Mouse (Mus musculus) E14TG2a.4 (cell line): ENCODE data around the gene Coro2b.

ENCODE experiments used
- H3K27me3 ChIP-seq: 2 replicates; pipeline ENCODE4 v1.6.1; 2014; ENCODE audit warnings: low read length, control low read depth; ENCODE audit not compliant: insufficient read depth
- H3K36me3 ChIP-seq: 2 replicates; pipeline ENCODE4 v1.6.1; 2014; ENCODE audit warnings: low read length, control low read depth; ENCODE audit not compliant: insufficient read depth
- H3K4me1 ChIP-seq: replicated peaks from 2 replicates; pipeline ENCODE4 v1.6.1; 2014; ENCODE audit warnings: low read depth, low read length, control low read depth
- H3K4me3 ChIP-seq: replicated peaks from 2 replicates; pipeline ENCODE4 v1.5.1; 2014; ENCODE audit warnings: mild to moderate bottlenecking, low read length
- H3K9me3 ChIP-seq: 2 replicates; pipeline ENCODE4 v1.6.1; 2014; ENCODE audit warnings: low read length, control low read depth
- CTCF ChIP-seq: conservative IDR thresholded peaks from 2 replicates; pipeline ENCODE4 v1.5.1; 2014; ENCODE audit warnings: low read length
- NANOG ChIP-seq: IDR thresholded peaks from 2 replicates; pipeline ENCODE4 v1.6.1; 2014; ENCODE audit warnings: borderline replicate concordance, low read length, mixed read lengths
- POU5F1 ChIP-seq: IDR thresholded peaks from 2 replicates; pipeline ENCODE4 v1.6.1; 2014; ENCODE audit warnings: low read length, borderline replicate concordance

Gene Coro2b

DNA sequence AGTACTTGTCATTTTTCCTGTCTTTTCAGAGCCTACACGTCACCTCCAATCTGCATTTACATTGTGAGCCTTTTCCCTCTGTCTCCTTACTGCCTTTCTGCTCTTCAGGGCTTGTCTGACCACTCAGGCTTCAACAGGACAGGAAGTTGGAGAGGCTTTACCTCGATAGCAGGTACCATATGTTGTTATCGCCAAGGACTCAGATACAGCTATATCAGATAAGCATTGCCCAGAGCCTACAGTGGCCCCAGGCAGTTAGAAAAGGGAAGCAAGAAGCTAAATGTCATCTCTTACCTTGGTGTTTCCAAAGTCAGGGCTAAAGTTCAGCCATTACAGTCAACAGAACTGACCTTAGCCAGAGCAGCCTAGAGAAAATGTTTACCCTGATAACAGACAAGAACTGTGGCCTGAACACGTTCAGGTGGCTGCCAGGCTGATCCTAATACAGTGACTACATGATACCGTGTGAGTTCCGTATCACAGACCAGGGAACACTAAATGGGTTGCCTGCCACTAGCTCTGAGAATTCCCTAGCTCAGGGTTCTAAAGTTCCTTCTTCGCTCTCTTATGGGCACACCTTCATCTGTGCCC, 130.3 kb downstream of the Coro2b start:
- no peaks in the 10 kb centered on the region for H3K27me3 ChIP-seq
- H3K4me3 ChIP-seq = no peak overlapping the region
- H3K9me3 ChIP-seq = peaks cover 19% of the 10 kb centered on the region
- no peaks in the 10 kb centered on the region for H3K36me3 ChIP-seq
- peaks cover 4% of the 10 kb centered on the region; the same call in 1 of the 2 replicates for H3K4me1 ChIP-seq
- TF ChIP-seq NANOG = no peak
- TF ChIP-seq CTCF = no peak
- TF ChIP-seq POU5F1 = no peak

GRCm38 (mm10) chr9:62401589-62401988, 135.3 kb downstream of the Coro2b start:
- H3K4me1 ChIP-seq = peaks cover 16% of the 10 kb centered on the region
- H3K9me3 ChIP-seq = no peaks in the 10 kb centered on the region
- H3K36me3 ChIP-seq = no peaks in the 10 kb centered on the region
- no peaks in the 10 kb centered on the region for H3K27me3 ChIP-seq
- TF ChIP-seq NANOG (no peak), CTCF (no peak), POU5F1 (no peak)
- H3K4me3 ChIP-seq = no peak overlapping the region

- Histone ChIP-seq H3K27me3 (no peaks in the 10 kb centered on the region), H3K36me3 (no peaks in the 10 kb centered on the region), H3K4me3 (0 out of 2 replicates have a peak overlapping the region, but pooled peaks have one; percentile 35), H3K9me3 (no peaks in the 10 kb centered on the region), H3K4me1 (peaks cover 16% of the 10 kb centered on the region)
- TF ChIP-seq NANOG (no peak), POU5F1 (no peak), CTCF (no peak)
Observed at GRCm38 (mm10) chr9:62400531-62401170, 136.2 kb downstream of the Coro2b start.

- no peaks in the 10 kb centered on the region for H3K9me3 ChIP-seq
- no peaks in the 10 kb centered on the region for H3K36me3 ChIP-seq
- H3K27me3 ChIP-seq = no peaks in the 10 kb centered on the region
- H3K4me1 ChIP-seq = no peaks in the 10 kb centered on the region
- H3K4me3 ChIP-seq = no peak overlapping the region
- TF ChIP-seq CTCF (no peak), NANOG (no peak), POU5F1 (no peak)
Observed at GRCm38 (mm10) chr9:62394163-62394562, 142.7 kb downstream of the Coro2b start.

DNA sequence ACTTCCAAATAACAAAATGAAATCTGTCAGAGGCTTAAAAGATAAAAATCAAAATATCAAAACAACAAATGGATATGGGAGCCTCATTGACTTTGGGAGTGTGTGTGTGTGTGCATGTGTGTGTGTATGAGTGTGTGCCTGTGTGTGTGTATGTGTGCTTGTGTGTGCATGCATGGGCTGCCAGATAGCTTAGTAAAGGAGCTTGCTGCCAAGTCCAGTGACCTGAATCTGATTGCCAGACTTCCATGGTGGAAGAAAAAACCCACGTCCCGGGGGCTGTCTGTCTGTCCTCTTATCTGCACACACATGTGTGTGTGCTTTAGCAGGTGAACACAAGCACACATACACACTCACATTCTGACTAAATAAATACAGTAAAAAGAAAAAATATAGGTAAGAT, 143.3 kb downstream of the Coro2b start:
- TF ChIP-seq NANOG = no peak
- TF ChIP-seq POU5F1 = no peak
- TF ChIP-seq CTCF = no peak
- Histone ChIP-seq H3K36me3 (no peaks in the 10 kb centered on the region), H3K27me3 (no peaks in the 10 kb centered on the region), H3K9me3 (no peaks in the 10 kb centered on the region), H3K4me3 (no peak overlapping the region), H3K4me1 (no peaks in the 10 kb centered on the region)

DNA sequence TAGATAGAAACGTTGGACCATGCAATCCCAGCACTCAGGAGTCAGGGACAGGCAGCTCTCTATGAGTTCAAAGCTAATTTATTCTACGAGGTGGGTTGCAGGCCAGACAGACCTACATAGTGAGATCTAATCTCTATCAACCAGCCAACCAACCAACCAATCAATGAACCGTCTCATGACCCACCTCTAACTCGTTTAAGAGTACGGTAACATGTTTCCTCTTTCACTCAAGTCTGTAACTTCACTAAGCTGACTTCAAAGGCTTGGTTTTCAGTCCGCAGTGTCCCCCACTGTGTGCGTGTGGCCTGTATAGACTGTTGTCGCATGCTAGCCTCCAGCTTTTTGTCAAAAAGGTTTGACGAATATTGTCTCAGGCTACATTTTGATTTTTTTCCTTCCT, 147.1 kb downstream of the Coro2b start:
- Histone ChIP-seq H3K4me3 (no peak overlapping the region), H3K4me1 (no peaks in the 10 kb centered on the region), H3K27me3 (no peaks in the 10 kb centered on the region), H3K36me3 (no peaks in the 10 kb centered on the region), H3K9me3 (no peaks in the 10 kb centered on the region)
- TF ChIP-seq CTCF = no peak

- no peaks in the 10 kb centered on the region for H3K36me3 ChIP-seq
- peaks cover 8% of the 10 kb centered on the region for H3K4me1 ChIP-seq
- TF ChIP-seq CTCF = no peak
- TF ChIP-seq POU5F1 = no peak
- TF ChIP-seq NANOG = no peak
- no peaks in the 10 kb centered on the region for H3K27me3 ChIP-seq
- no peaks in the 10 kb centered on the region for H3K9me3 ChIP-seq
- H3K4me3 ChIP-seq = no peak overlapping the region
Observed at GRCm38 (mm10) chr9:62385727-62386518, 150.9 kb downstream of the Coro2b start.

DNA sequence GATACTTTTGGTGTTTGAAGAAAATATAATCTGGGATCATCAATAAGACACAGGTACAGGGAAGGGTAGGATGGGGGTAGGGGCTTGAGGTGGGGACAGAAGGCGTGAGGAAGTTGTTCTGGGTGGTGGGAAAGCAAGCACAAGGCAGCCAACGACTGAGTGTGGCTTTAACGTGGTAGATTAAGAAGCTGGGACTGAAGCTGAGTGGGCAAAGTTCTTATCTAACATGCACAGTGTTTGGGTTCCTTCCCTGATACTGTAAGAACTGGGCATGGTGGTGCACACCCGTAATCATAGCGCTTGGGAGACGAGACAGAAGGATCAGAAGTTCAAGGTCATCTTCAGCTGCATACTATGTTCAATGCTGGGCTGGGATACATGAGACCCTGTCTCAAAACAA, 151.8 kb downstream of the Coro2b start:
- H3K9me3 ChIP-seq = no peaks in the 10 kb centered on the region
- no peaks in the 10 kb centered on the region for H3K27me3 ChIP-seq
- no peak overlapping the region for H3K4me3 ChIP-seq
- H3K4me1 ChIP-seq = peaks cover 17% of the 10 kb centered on the region
- H3K36me3 ChIP-seq = peaks cover 6% of the 10 kb centered on the region
- TF ChIP-seq CTCF (no peak), POU5F1 (no peak), NANOG (no peak)
